Comparison of ENCODE assay signal across 9 mouse cellular contexts in the genomic region with DNA sequence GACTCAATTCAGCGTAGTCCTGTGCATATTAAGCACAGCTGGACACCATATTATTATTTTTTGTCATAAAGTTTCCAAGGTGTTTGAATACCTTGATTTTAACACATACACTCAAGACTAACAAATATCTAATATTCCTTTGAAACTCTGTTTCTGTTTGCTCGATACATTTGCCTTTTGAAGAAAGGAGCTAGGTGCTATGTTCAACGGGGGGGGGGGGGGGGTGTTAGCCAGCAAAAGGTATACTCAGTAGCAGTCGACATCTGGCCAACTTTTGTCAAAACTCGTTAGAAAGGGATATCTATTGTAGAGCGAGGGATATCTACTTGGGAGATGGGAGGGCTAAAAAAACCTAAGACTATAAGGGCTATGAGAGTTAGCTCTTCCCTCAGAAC. TPM values are rescaled to one million over a fixed set of nuclear protein-coding genes. Genes with fewer than 3 reads are reported as not detected.
A peak's percentile ranks its signal among the peaks of the same experiment; 100 is the strongest.
DNase-seq lines count a peak whose midpoint lies in the region; ATAC-seq and TF ChIP-seq lines count a peak whose summit lies in the region.
"Had no signal": no experiment of that assay in that cellular context is flagged by ENCODE, and none has a peak within 500 bp of the region (broad histone marks: within the 10 kb centered on the region; RNA-seq: fewer than 3 reads in every experiment).

No protein-coding gene starts in this region.

- no peaks in the 10 kb centered on the region for H3K9me3 ChIP-seq in forebrain, embryonic 15.5 days
- no peaks in the 10 kb centered on the region for H3K9me3 ChIP-seq in liver, embryonic 14.5 days (ENCODE audit: control insufficient read depth, low read length)

- H3K4me2 ChIP-seq in forebrain, embryonic 15.5 days (replicated peaks): peak overlapping the region; percentile 58
- peak overlapping the region; percentile 96 for H3K4me2 ChIP-seq in liver, embryonic 14.5 days (ENCODE audit: low read depth)

- H3K79me3 ChIP-seq in C2C12 (ENCODE audit: low read depth): peaks cover 91% of the 10 kb centered on the region

- peaks cover 100% of the 10 kb centered on the region for H3K79me2 ChIP-seq in C2C12 (ENCODE audit: control insufficient read depth, insufficient read depth)

- H3K36me3 ChIP-seq in C2C12 (ENCODE audit: control insufficient read depth, insufficient read depth): peaks cover 84% of the 10 kb centered on the region
- H3K36me3 ChIP-seq in forebrain, embryonic 15.5 days: no peaks in the 10 kb centered on the region
- peaks cover 6% of the 10 kb centered on the region for H3K36me3 ChIP-seq in liver, embryonic 14.5 days (replicated peaks; ENCODE audit: control insufficient read depth, insufficient read depth, low read depth)

- no peak for DNase-seq in gastrocnemius, adult 2 months
- no peak for DNase-seq in gastrocnemius, postnatal 36 days
- no peak for DNase-seq in liver, embryonic 14.5 days (ENCODE audit: low read depth in 3 of 3, low spot score in 3 of 3)
- no peak for DNase-seq in adrenal gland, postnatal 36 days
- no peak for DNase-seq in right cerebral cortex, postnatal 25 days
- DNase-seq in ovary, postnatal 10 days (ENCODE audit: low spot score): no peak
- DNase-seq: kidney, postnatal 4 days had no signal

- no peak for TF ChIP-seq EP300 in liver, embryonic 14.5 days (IDR thresholded peaks at IDR 0.05; ENCODE audit: low read depth)

- intact Hi-C loops in gastrocnemius, adult 2 months (cut with DNase I): no loop called here
- intact Hi-C loops in gastrocnemius, postnatal 36 days (cut with DNase I): no loop called here

- WGBS in forebrain, embryonic 15.5 days: 20% methylated on average over 6 of the region's 6 CpGs
- 7% methylated on average over 6 of the region's 6 CpGs for WGBS in liver, embryonic 14.5 days (ENCODE audit: insufficient replicate concordance)

- no peak for ATAC-seq in forebrain, embryonic 15.5 days (replicated peaks)
- ATAC-seq in liver, embryonic 14.5 days (ENCODE audit: insufficient read depth): no peak

- peaks cover 54% of the 10 kb centered on the region for H3K4me1 ChIP-seq in forebrain, embryonic 15.5 days
- peaks cover 41 to 45% of the 10 kb centered on the region in 2 experiments for H3K4me1 ChIP-seq in liver, embryonic 14.5 days (replicated peaks; ENCODE audit: control insufficient read depth in 2 of 2, insufficient read depth in 2 of 2, low read length in 1 of 2)

- peak overlapping the region; percentile 99 for H3K27ac ChIP-seq in gastrocnemius, adult 2 months
- H3K27ac ChIP-seq in forebrain, embryonic 15.5 days (replicated peaks): peak overlapping the region; percentile 96
- peak overlapping the region; percentile 93 for H3K27ac ChIP-seq in liver, embryonic 14.5 days

- H3K27me3 ChIP-seq in C2C12 (ENCODE audit: control insufficient read depth, insufficient read depth, insufficient read length): no peaks in the 10 kb centered on the region
- peaks cover 11% of the 10 kb centered on the region for H3K27me3 ChIP-seq in forebrain, embryonic 15.5 days
- peaks cover 36% of the 10 kb centered on the region for H3K27me3 ChIP-seq in liver, embryonic 14.5 days (ENCODE audit: control insufficient read depth, insufficient read depth, low read length)

- H3K4me3 ChIP-seq in gastrocnemius, adult 2 months: peak overlapping the region; percentile 91
- peak overlapping the region; percentile 62 for H3K4me3 ChIP-seq in C2C12 (ENCODE audit: insufficient read depth, poor library complexity, severe bottlenecking)
- peak overlapping the region; percentile 61 for H3K4me3 ChIP-seq in forebrain, embryonic 15.5 days
- H3K4me3 ChIP-seq in liver, embryonic 14.5 days (ENCODE audit: insufficient read depth in 1 of 2, low read depth in 2 of 2, low read length in 2 of 2): peak overlapping the region; percentile 73 to 96

- TF ChIP-seq CTCF in gastrocnemius, adult 2 months (IDR thresholded peaks at IDR 0.05): no peak
- TF ChIP-seq CTCF in C2C12 (IDR thresholded peaks at IDR 0.05; ENCODE audit: control insufficient read depth, insufficient read depth, insufficient read length): no peak
- no peak for TF ChIP-seq CTCF in liver, embryonic 14.5 days (IDR thresholded peaks at IDR 0.05; ENCODE audit: low read depth)

- no peak overlapping the region for H3ac ChIP-seq in C2C12 (ENCODE audit: control insufficient read depth, insufficient read length, low read depth)

- H3K9ac ChIP-seq in forebrain, embryonic 15.5 days (replicated peaks): peak overlapping the region; percentile 91
- H3K9ac ChIP-seq in liver, embryonic 14.5 days (replicated peaks): peak overlapping the region; percentile 97

TF ChIP-seq in C2C12, 6 proteins besides CTCF, POLR2A, EP300 and RAD21:
- no peak for TF ChIP-seq MAX (IDR thresholded peaks at IDR 0.05)
- TF ChIP-seq MYOD1 (IDR thresholded peaks at IDR 0.05; ENCODE audit: control insufficient read depth, insufficient read length, low read depth): no peak
- TF ChIP-seq MYOG (IDR thresholded peaks at IDR 0.05; ENCODE audit: control insufficient read depth, extremely low read depth, insufficient read length): no peak
- TF ChIP-seq CEBPB (IDR thresholded peaks at IDR 0.05; ENCODE audit: low read depth): no peak
- no peak for TF ChIP-seq FOSL1 (IDR thresholded peaks at IDR 0.05; ENCODE audit: insufficient read depth, low read length, poor library complexity, severe bottlenecking)
- no peak for TF ChIP-seq USF1 (IDR thresholded peaks at IDR 0.05; ENCODE audit: low read depth)

RNA-seq across cellular contexts. Expression of a gene that starts 6.4 kb away (rescaled TPM):
- total RNA-seq in gastrocnemius, adult 2 months (2021): over 10,000 TPM; 18,374 to 28,065 TPM
- total RNA-seq in gastrocnemius, postnatal 36 days (2021): over 10,000 TPM; 26,294 to 27,735 TPM
- polyA plus RNA-seq in C2C12 (2012; fragmentation: generic; extraction: Trizol): 1,080 TPM
- 118 and 121 TPM in 2 replicates for polyA plus RNA-seq in forebrain, embryonic 15.5 days (2015; fragmentation: Nextera tagmentation; extraction: Ambion mirVana)
- 49.2 and 87.4 TPM in 2 replicates for polyA plus RNA-seq in liver, embryonic 14.5 days (2012; rRNA removed)
- 113 and 116 TPM in 2 replicates for polyA plus RNA-seq in liver, embryonic 14.5 days (2014; fragmentation: Nextera tagmentation; extraction: Ambion mirVana)
- total RNA-seq in adrenal gland, postnatal 36 days (2021): 100 to 1,000 TPM; 145 to 272 TPM

Comparison
In these comparisons a context has a peak if more than half of its experiments do, and no peak if none do; other contexts are left out.
1. RNA of a gene that starts 6.4 kb away (total RNA-seq): 18,374 to 28,065 TPM in gastrocnemius, adult 2 months and 26,294 to 27,735 TPM in gastrocnemius, postnatal 36 days; 145 to 272 TPM in adrenal gland, postnatal 36 days; every median in the first group is over 10 times any median in the second.
2. Peak in every context shown above with its lines, with median percentiles within 50 percentile points of each other: H3K27ac ChIP-seq and H3K4me3 ChIP-seq.